Mouse (Mus musculus) thymus, postnatal 10 days (tissue): ENCODE results near the gene Dcst1.

Source experiments
- DNase-seq, 2 experiments: peaks; one replicate each; pipeline ENCODE4 v3.0.0; 2021; ENCODE audit warnings: low spot score in 2 of 2

Gene Dcst1

GRCm38 (mm10) chr3:89388134-89388881 is 23.3 kb upstream of the Dcst1 start:
- DNase-seq = no peak

DNA sequence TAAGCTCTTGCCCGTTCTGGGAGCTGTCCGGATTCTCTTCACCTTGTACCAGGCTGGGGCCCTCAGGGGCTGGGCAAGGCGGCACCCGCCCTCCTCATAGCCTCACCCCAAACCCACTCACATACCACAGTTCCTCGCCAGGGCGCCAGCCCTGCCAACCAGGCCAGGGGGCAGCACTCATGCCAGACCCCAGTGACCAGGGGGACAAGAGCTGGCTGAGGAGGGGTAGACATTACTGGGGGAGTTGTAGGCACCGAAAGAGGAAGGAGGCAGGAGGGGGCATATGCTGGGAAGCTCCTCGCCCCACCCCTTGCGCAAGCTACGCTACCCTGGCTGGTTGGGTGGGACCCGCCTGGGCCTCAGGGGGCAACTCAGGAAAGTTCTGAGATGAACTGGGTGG is 22.6 kb upstream of the Dcst1 start:
- DNase-seq = no peak

- no peak for DNase-seq
These were observed 21.7 kb upstream of the Dcst1 start for GRCm38 (mm10) chr3:89386438-89387420.

- peak in 1 of 2 experiments; percentile 56 for DNase-seq
These were observed 20.4 kb upstream of the Dcst1 start for GRCm38 (mm10) chr3:89385451-89385850.

- DNase-seq = no peak
These were observed 19.5 kb upstream of the Dcst1 start for GRCm38 (mm10) chr3:89384331-89385076.

DNA sequence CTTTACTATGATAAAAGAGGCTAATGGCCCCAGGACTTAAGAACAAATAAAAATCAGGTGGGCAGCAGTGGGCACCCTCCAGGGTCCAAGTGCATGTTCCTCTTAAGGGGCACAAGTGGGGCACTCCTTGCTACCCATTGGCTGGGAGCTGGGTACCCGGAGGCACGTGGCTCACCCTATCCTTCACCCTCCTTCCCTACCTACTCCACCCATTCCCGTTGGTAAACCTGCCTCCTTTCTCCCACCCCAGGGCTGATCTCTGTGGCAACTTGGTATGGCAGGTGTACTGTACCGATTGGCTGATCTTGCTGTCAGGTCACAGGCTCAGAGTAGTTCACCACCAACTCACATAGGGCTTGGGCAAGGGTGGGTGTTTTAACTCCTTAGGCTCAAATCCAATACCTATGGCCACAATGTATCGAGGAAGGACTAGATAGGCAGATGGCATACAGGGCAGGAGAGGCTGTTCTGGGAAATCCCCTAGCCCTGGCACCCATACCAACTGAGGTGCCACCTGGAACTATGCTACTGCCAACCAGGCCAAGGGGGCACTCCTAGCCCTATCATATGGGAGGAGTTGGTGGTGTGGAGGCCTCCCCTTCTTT is 18.7 kb upstream of the Dcst1 start:
- DNase-seq = no peak

DNA sequence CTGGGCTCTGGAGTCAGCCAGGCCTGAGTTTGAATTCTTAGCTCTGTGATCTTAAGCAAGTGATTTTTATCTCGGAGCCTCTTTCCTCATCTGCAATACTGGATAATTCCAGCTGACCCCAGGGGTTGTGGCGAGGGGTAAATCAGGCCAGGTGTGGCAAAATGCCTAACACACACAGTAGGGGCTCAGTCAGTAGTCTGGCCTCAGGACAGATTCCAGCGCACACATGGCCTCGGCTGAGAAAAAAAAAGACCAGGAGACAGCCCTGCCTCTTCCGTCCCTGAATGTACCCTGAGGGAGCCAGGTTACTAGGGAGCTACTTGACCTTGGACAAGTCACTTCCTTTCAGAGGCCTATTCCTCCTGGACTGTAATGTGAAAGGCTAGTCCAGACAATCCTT is 17.9 kb upstream of the Dcst1 start:
- DNase-seq = no peak

DNA sequence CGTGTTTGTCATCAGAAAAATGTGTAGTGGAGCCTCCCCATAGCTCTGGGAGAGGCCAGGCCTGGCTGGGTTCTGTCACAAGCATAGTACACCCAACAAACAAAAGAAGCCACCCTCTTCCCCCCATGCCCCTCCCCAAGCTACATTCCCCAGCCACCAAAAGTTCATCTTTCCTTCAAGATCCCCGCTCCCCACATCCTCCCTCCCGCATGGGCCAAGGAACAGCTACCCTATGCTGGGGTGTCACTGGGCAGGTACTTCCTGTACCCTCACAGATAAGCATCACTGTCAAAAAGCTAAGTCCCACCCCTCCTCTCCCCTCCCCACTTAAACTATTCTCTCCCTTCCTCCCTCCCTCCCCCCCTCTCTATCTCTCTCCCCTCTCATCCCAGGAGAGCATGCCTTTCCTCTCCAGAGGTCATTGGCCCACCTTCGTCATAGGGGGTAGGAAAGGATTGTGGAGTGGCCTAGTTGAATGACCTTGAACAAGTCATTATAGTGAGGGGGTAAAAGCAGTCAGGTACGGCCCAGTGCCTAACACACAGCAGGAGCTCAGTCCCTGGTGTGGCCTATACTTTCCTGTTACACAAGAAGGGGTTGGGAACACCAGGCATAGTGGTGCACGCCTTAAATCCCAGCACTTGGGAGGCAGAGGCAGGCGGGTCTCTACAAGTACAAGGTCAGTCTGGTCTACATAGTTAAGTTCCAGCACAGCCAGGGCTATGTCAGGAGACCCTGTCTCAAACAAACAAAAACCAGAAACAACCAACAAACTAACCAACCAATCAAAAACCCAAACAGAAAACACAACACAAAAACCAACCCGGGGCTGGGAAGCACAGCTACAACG is 17.2 kb upstream of the Dcst1 start:
- no peak for DNase-seq

GRCm38 (mm10) chr3:89381233-89381632 is 16.2 kb upstream of the Dcst1 start:
- no peak for DNase-seq

DNA sequence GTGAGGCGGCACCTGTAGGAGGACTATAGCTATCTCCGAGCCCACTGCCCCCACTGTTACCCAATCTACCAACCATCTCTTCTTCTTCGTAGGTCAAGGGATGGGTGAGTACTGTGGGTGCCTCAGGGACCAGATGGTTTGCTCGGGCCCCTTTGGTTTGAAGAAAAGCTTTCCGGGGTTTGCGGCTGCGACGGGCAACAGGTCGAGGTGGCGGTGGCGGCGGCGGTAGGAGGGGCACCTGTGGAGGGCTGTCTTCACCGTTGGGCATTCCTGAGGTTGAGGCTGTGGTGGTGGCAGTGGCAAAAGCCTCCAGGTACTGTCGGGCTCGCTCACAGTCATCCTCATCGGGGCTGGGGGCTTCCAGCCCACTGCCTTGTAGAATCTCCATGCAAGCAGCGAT is 15.7 kb upstream of the Dcst1 start:
- no peak for DNase-seq

DNA sequence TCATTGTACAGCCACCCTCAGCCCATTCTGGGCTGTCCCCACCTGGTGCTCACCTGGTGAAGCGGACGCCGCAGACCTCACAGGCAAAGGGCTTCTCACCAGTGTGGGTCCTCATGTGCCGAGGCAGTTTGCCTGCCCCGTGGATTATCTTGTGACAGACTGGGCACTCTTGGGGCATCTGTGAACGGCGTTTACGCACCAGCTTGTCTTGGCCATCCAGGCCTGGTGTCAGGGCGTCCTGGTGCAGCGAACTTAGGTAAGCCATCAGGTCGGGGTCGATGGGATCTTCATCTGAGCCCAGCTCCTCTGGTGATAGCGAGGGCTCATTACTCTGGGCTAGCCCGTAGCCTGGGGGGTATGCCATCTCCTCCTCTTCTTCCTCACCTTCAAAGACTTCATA is 15.2 kb upstream of the Dcst1 start:
- no peak for DNase-seq

DNA sequence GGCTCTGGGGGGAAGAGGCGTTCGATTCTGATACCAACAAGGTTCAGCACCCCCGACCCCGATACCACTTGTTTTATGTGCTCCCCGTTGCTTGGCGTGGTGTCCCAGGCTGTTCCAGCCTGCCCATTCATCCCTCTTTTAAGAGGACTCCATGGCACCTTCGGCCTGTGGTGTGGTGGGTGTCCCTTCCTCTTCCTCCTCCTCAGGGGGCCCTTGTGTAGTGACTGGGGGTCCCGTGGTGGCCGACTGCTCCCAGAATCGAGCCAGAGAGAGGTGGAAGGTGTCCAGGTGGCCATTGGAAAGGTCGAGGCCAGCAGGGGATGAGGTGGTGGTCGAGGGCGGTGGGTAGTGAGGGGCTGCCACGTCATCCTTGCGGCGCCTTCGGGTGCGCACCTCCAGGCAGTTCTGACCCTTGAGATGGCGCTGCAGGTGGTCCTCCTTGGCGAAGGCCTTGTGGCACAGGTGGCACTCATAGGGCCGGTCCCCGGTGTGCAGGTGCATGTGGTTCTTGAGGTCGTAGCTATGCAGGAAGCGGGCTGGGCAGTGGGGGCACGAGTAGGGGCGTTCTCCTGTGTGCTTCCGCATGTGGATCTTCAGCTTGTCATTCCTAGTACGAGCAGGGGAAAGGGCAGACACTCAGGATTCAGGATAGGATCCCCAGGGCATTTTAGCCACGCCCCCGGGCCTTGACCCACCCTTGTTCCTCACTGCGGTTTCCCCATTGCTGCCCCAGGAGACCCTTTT is 14.5 kb upstream of the Dcst1 start:
- peak in 1 of 2 experiments; percentile 59 for DNase-seq

- DNase-seq = peak; percentile 56 to 78
These were observed 13.5 kb upstream of the Dcst1 start for GRCm38 (mm10) chr3:89378394-89379067.

GRCm38 (mm10) chr3:89377831-89378230 is 12.8 kb upstream of the Dcst1 start:
- no peak for DNase-seq

GRCm38 (mm10) chr3:89373581-89374231 is 8.7 kb upstream of the Dcst1 start:
- DNase-seq = no peak

DNA sequence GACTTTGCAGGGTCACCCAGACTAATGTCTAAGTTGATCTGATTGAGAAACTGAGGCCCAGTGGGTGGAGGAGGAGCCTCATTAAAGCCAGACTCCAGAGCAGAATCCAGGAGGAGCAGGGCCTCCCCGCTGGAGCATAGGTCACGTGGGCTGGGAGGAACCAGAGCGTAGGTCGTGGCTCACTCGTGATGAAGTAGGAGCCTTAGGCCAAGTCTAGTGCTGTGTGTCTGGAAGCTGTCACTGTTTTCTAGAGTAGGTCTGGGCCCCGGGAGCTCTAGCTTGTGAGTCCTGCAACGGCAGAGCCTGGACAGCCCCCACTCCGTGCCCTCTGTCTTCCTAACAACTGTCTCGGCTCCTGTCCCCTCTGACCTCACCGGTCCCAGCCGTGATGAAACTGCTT is 2.3 kb upstream of the Dcst1 start:
- no peak for DNase-seq

DNA sequence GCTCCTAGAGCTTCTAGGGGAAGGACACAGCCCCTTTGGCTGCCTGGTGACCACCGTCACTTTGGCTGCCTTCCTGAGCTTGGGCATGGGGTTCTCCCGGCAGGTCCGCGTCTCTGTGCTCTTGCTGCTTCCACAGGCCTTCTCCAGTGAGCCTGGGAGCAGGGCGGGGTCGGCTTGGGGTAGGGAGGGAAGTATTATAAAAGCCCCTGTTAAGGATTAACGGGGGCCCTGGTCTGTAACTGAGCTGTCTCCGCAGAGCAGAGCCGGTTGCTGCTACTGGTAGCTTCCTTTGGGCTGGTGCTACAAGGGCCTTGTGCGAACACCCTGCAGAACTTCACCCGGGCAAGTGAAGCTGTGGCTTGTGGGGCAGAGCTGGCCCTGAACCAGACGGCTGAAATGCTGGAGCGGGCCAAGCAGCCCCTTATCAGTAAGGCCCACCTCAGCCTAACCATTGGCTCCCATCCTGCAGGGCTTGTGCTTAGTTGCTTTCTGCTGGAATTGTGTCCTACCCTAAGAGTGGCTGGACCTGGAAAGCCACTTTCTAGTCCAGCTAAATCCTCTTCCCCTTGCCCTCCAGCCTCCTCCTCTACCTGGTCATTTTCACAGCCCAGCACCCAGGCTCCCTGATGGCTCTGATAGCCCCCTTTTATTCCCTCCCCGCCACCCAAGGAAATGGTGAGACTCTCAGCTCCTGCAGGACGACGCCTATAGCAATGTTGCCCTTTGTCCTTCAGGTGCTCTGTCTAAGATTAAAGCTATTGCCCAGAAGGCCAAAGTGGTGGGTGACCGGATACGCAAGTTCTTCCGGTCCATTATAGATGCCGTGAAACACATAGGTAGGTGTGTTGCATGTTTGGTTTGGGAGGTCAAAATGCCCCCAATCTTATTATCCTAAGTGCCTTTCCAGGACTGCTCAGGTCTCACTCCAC is 697 bp upstream of the Dcst1 start:
- no peak for DNase-seq

DNA sequence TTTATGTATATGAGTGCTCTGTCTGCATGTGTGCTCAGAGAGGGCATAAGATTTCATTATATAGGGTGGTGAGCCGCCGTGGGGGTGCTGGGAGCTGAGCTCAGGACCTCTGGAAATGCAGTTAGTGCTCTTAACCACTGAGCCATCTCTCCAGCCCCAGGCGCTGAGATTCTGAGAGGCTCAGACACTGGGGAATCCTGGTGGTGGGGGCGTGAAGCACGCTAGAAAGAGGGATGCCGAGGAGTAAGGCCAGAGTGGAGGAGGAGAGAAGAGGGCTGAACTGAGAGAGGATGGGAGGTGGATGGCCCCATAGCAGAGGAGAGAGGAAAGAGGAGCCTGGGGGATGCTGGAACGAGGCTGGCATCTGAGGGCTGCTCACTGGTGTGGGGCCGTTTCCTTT is 422 bp downstream of the Dcst1 start:
- DNase-seq = no peak
